Mouse (Mus musculus): ENCODE data around the gene 6030498E09Rik.

6030498E09Rik gene

GRCm38 (mm10) chrX:38772478-38772877 lies at the start of gene 6030498E09Rik:
Gene 6030498E09Rik, plus strand, starts transcription at chrX:38772671.
- DNase-seq, result no peak

GRCm38 (mm10) chrX:38730081-38730480 lies 42.4 kb upstream of the 6030498E09Rik start:
- no peak for DNase-seq

- no peak for DNase-seq
These were observed 41.8 kb upstream of the 6030498E09Rik start for GRCm38 (mm10) chrX:38730639-38731038.

GRCm38 (mm10) chrX:38733683-38734082 lies 38.8 kb upstream of the 6030498E09Rik start:
- DNase-seq, result no peak

GRCm38 (mm10) chrX:38734916-38735880 lies 37.3 kb upstream of the 6030498E09Rik start:
- no peak for DNase-seq

GRCm38 (mm10) chrX:38771453-38771852 lies 1.0 kb upstream of the 6030498E09Rik start:
- DNase-seq, result no peak

GRCm38 (mm10) chrX:38771886-38772285 lies 585 bp upstream of the 6030498E09Rik start:
- DNase-seq, result no peak

GRCm38 (mm10) chrX:38794373-38794772 lies 21.9 kb downstream of the 6030498E09Rik start:
- DNase-seq, result no peak

- DNase-seq, result no peak
These were observed 41.5 kb downstream of the 6030498E09Rik start for GRCm38 (mm10) chrX:38813934-38814333.

GRCm38 (mm10) chrX:38816841-38817240 lies 44.4 kb downstream of the 6030498E09Rik start:
- DNase-seq, result no peak

GRCm38 (mm10) chrX:38958571-38958970 lies 186.1 kb downstream of the 6030498E09Rik start:
- DNase-seq, result no peak

GRCm38 (mm10) chrX:38996265-38996664 lies 223.8 kb downstream of the 6030498E09Rik start:
- no peak for DNase-seq
